22 mouse cellular contexts compared by ENCODE assay signal in the genomic region with DNA sequence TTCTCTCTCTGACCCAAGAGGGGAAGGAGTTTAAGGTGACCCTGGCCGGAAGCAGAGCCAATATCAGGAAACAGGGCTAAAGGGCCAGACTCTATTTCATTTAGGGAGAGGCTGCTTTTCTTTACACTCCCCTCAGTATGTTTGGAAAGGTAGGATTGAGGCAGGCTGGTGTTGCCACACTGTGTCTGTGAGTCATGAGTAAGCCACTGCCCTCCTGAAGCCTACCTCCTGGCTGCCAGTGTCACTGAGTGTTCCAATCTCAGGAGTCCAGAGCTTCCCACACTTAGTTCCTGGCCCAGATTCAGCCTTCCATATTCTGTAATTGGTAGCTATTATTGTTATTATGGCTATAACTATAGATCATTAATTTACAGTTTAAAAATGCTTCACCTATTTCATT.
DNase-seq lines count a peak whose midpoint lies in the region; ATAC-seq and TF ChIP-seq lines count a peak whose summit lies in the region.
"Had no signal": no experiment of that assay in that cellular context is flagged by ENCODE, and none has a peak within 500 bp of the region (broad histone marks: within the 10 kb centered on the region; RNA-seq: fewer than 3 reads in every experiment).

No protein-coding gene starts in this region.

- peak; percentile 74 for ATAC-seq in stomach, postnatal 0 days (ENCODE audit: low FRiP score, low TSS enrichment)
- no peak for ATAC-seq in kidney, embryonic 16.5 days (ENCODE audit: low FRiP score, low TSS enrichment)
- ATAC-seq in activated CD4-positive, CD25-positive, alpha-beta regulatory T cell, adult 4 months = no peak
- ATAC-seq: CD4-positive, CD25-positive, alpha-beta regulatory T cell, adult 4 months; Patski had no signal

- no peak overlapping the region for H3K4me2 ChIP-seq in stomach, postnatal 0 days (replicated peaks; ENCODE audit: low read depth)
- no peak overlapping the region for H3K4me2 ChIP-seq in kidney, embryonic 16.5 days (replicated peaks; ENCODE audit: low read depth, low read length)

- no peak overlapping the region for H3K4me3 ChIP-seq in stomach, postnatal 0 days (ENCODE audit: low read depth, low read length)
- H3K4me3 ChIP-seq in kidney, embryonic 16.5 days (ENCODE audit: low read length) = no peak overlapping the region

- no peaks in the 10 kb centered on the region for H3K9me3 ChIP-seq in stomach, postnatal 0 days (ENCODE audit: control insufficient read depth, low read length)
- no peaks in the 10 kb centered on the region for H3K9me3 ChIP-seq in kidney, embryonic 16.5 days (ENCODE audit: low read length)
- H3K9me3 ChIP-seq: G1E had no signal

- H3K27ac ChIP-seq in stomach, postnatal 0 days (replicated peaks) = 0 out of 2 replicates have a peak overlapping the region, but pooled peaks have one; percentile 53
- H3K27ac ChIP-seq in kidney, embryonic 16.5 days (ENCODE audit: low read length) = no peak overlapping the region

- no peak for TF ChIP-seq CTCF in stomach, postnatal 0 days (IDR thresholded peaks at IDR 0.05; ENCODE audit: low read depth)

- peak; percentile 33 to 41 for DNase-seq in adrenal gland, postnatal 36 days
- DNase-seq in adrenal gland, adult 2 months = no peak
- DNase-seq in heart, adult 11 months = peak; percentile 81
- no peak for DNase-seq in heart, postnatal 10 days
- peak; percentile 51 for DNase-seq in fat pad, adult 2 months (ENCODE audit: extremely low read depth, low read depth, low spot score)
- DNase-seq in stomach, postnatal 0 days (ENCODE audit: low spot score) = no peak
- DNase-seq: adrenal gland, adult 8-10 months; adrenal gland, postnatal 10 days; adrenal gland, postnatal 14 days; adrenal gland, postnatal 25 days; B cell, adult 2 months; cerebellum, adult 11 months; cerebellum, adult 11-12 months; cerebellum, adult 18-20 months; cerebellum, adult 2 months; cerebellum, adult 8-10 months had no signal

- no peak for TF ChIP-seq EP300 in stomach, postnatal 0 days (optimal IDR thresholded peaks at IDR 0.05)

- H3K9ac ChIP-seq in stomach, postnatal 0 days (ENCODE audit: low read length) = no peak overlapping the region
- H3K9ac ChIP-seq in kidney, embryonic 16.5 days (replicated peaks; ENCODE audit: low read length) = no peak overlapping the region

- H3K36me3 ChIP-seq in stomach, postnatal 0 days (ENCODE audit: control insufficient read depth, insufficient read depth, low read length) = no peaks in the 10 kb centered on the region
- no peaks in the 10 kb centered on the region for H3K36me3 ChIP-seq in kidney, embryonic 16.5 days (ENCODE audit: insufficient read depth, low read length)
- H3K36me3 ChIP-seq: G1E had no signal

- no peaks in the 10 kb centered on the region for H3K4me1 ChIP-seq in stomach, postnatal 0 days (replicated peaks; ENCODE audit: control insufficient read depth, insufficient read depth)
- H3K4me1 ChIP-seq in kidney, embryonic 16.5 days (ENCODE audit: insufficient read depth, low read length) = peaks cover 14% of the 10 kb centered on the region

- WGBS in stomach, postnatal 0 days = 56% methylated on average over 1 of the region's 1 CpGs
- WGBS in kidney, embryonic 16.5 days = 40% methylated on average over 1 of the region's 1 CpGs

- intact Hi-C loops in heart, postnatal 10 days (cut with DNase I) = no loop called here

- H3K27me3 ChIP-seq in stomach, postnatal 0 days (ENCODE audit: control insufficient read depth, insufficient read depth, low read length) = no peaks in the 10 kb centered on the region
- peaks cover 6% of the 10 kb centered on the region for H3K27me3 ChIP-seq in kidney, embryonic 16.5 days (ENCODE audit: insufficient read depth, low read length)
- H3K27me3 ChIP-seq: CH12.LX, Patski had no signal

Comparison
In these comparisons a context has a peak if more than half of its experiments do, and no peak if none do; other contexts are left out.
1. DNase-seq: peak in adrenal gland, postnatal 36 days (2 of 2), heart, adult 11 months (single experiment) and fat pad, adult 2 months (single experiment); none in adrenal gland, adult 2 months (single experiment), heart, postnatal 10 days (0 of 2) and stomach, postnatal 0 days (single experiment).